Mouse (Mus musculus): ENCODE measurements around the gene Ush2a. TPM values are rescaled to one million over a fixed set of nuclear protein-coding genes. Genes with fewer than 3 reads are reported as not detected.

Ush2a gene
- polyA plus RNA-seq, 1 experiment from 2014 or later = 0.13 TPM

- no peaks in the 10 kb centered on the region for H3K4me1 ChIP-seq
- no peak overlapping the region for H3K9ac ChIP-seq
- no peak overlapping the region for H3K27ac ChIP-seq
- H3K9me3 ChIP-seq = no peaks in the 10 kb centered on the region
- H3K4me3 ChIP-seq = no peak overlapping the region
- H3K36me3 ChIP-seq = no peaks in the 10 kb centered on the region
- ATAC-seq (ENCODE audit: insufficient number of reproducible peaks, insufficient read depth, low FRiP score, low TSS enrichment, low read depth) = no peak
- H3K27me3 ChIP-seq = no peaks in the 10 kb centered on the region
- 85% methylated on average over 14 of the region's 14 CpGs for WGBS
- H3K4me2 ChIP-seq = no peak overlapping the region
These were observed 675.5 kb downstream of the Ush2a start for GRCm38 (mm10) chr1:188937246-188937780.

GRCm38 (mm10) chr1:188945326-188945725 lies 683.5 kb downstream of the Ush2a start:
- 44% methylated on average over 8 of the region's 8 CpGs for WGBS
- Histone ChIP-seq H3K27ac (no peak overlapping the region), H3K4me2 (no peak overlapping the region), H3K4me3 (no peak overlapping the region), H3K4me1 (peaks cover 16% of the 10 kb centered on the region), H3K27me3 (no peaks in the 10 kb centered on the region), H3K9ac (no peak overlapping the region), H3K36me3 (no peaks in the 10 kb centered on the region), H3K9me3 (no peaks in the 10 kb centered on the region)
- ATAC-seq (ENCODE audit: insufficient number of reproducible peaks, insufficient read depth, low FRiP score, low TSS enrichment, low read depth) = no peak

- Histone ChIP-seq H3K27ac (no peak overlapping the region), H3K9me3 (no peaks in the 10 kb centered on the region), H3K4me1 (peaks cover 16% of the 10 kb centered on the region), H3K9ac (no peak overlapping the region), H3K4me2 (no peak overlapping the region), H3K36me3 (no peaks in the 10 kb centered on the region), H3K4me3 (no peak overlapping the region), H3K27me3 (no peaks in the 10 kb centered on the region)
- WGBS = 85% methylated on average over 11 of the region's 11 CpGs
- ATAC-seq (ENCODE audit: insufficient number of reproducible peaks, insufficient read depth, low FRiP score, low TSS enrichment, low read depth) = no peak
These were observed 685.0 kb downstream of the Ush2a start for GRCm38 (mm10) chr1:188946849-188947248.

- Histone ChIP-seq H3K27ac (no peak overlapping the region), H3K27me3 (no peaks in the 10 kb centered on the region), H3K4me2 (no peak overlapping the region), H3K4me1 (peaks cover 16% of the 10 kb centered on the region), H3K9me3 (no peaks in the 10 kb centered on the region), H3K36me3 (no peaks in the 10 kb centered on the region), H3K9ac (no peak overlapping the region), H3K4me3 (no peak overlapping the region)
- no peak for ATAC-seq (ENCODE audit: insufficient number of reproducible peaks, insufficient read depth, low FRiP score, low TSS enrichment, low read depth)
- WGBS = 56% methylated on average over 5 of the region's 5 CpGs
These were observed 686.0 kb downstream of the Ush2a start for GRCm38 (mm10) chr1:188947794-188948193.

GRCm38 (mm10) chr1:188948276-188948675 lies 686.5 kb downstream of the Ush2a start:
- Histone ChIP-seq H3K27me3 (no peaks in the 10 kb centered on the region), H3K36me3 (no peaks in the 10 kb centered on the region), H3K9me3 (no peaks in the 10 kb centered on the region), H3K27ac (no peak overlapping the region), H3K9ac (no peak overlapping the region), H3K4me3 (no peak overlapping the region), H3K4me2 (no peak overlapping the region), H3K4me1 (peaks cover 16% of the 10 kb centered on the region)
- no peak for ATAC-seq (ENCODE audit: insufficient number of reproducible peaks, insufficient read depth, low FRiP score, low TSS enrichment, low read depth)
- 68% methylated on average over 9 of the region's 9 CpGs for WGBS

GRCm38 (mm10) chr1:188951091-188951490 lies 689.3 kb downstream of the Ush2a start:
- ATAC-seq (ENCODE audit: insufficient number of reproducible peaks, insufficient read depth, low FRiP score, low TSS enrichment, low read depth) = no peak
- 92% methylated on average over 6 of the region's 6 CpGs for WGBS
- Histone ChIP-seq H3K4me2 (no peak overlapping the region), H3K9ac (no peak overlapping the region), H3K27ac (no peak overlapping the region), H3K9me3 (no peaks in the 10 kb centered on the region), H3K36me3 (no peaks in the 10 kb centered on the region), H3K4me3 (no peak overlapping the region), H3K27me3 (no peaks in the 10 kb centered on the region), H3K4me1 (peaks cover 4% of the 10 kb centered on the region; the same call in 1 of the 2 replicates)

- H3K27me3 ChIP-seq = no peaks in the 10 kb centered on the region
- H3K36me3 ChIP-seq = no peaks in the 10 kb centered on the region
- H3K9me3 ChIP-seq = no peaks in the 10 kb centered on the region
- no peak overlapping the region for H3K9ac ChIP-seq
- H3K4me1 ChIP-seq = peaks cover 4% of the 10 kb centered on the region; the same call in 1 of the 2 replicates
- ATAC-seq (ENCODE audit: insufficient number of reproducible peaks, insufficient read depth, low FRiP score, low TSS enrichment, low read depth) = no peak
- 93% methylated on average over 4 of the region's 4 CpGs for WGBS
- H3K4me2 ChIP-seq = no peak overlapping the region
- no peak overlapping the region for H3K27ac ChIP-seq
- H3K4me3 ChIP-seq = no peak overlapping the region
These were observed 690.7 kb downstream of the Ush2a start for GRCm38 (mm10) chr1:188952501-188952900.

- no peak for ATAC-seq (ENCODE audit: insufficient number of reproducible peaks, insufficient read depth, low FRiP score, low TSS enrichment, low read depth)
- Histone ChIP-seq H3K4me2 (no peak overlapping the region), H3K9ac (no peak overlapping the region), H3K27ac (no peak overlapping the region), H3K27me3 (no peaks in the 10 kb centered on the region), H3K9me3 (no peaks in the 10 kb centered on the region), H3K36me3 (peaks cover 85% of the 10 kb centered on the region), H3K4me1 (no peaks in the 10 kb centered on the region), H3K4me3 (no peak overlapping the region)
- 86% methylated on average over 6 of the region's 6 CpGs for WGBS
These were observed 711.3 kb downstream of the Ush2a start for GRCm38 (mm10) chr1:188973078-188973477.

GRCm38 (mm10) chr1:188973926-188974325 lies 712.1 kb downstream of the Ush2a start:
- H3K27me3 ChIP-seq = no peaks in the 10 kb centered on the region
- peaks cover 85% of the 10 kb centered on the region for H3K36me3 ChIP-seq
- 90% methylated on average over 16 of the region's 16 CpGs for WGBS
- ATAC-seq (ENCODE audit: insufficient number of reproducible peaks, insufficient read depth, low FRiP score, low TSS enrichment, low read depth) = no peak
- no peak overlapping the region for H3K9ac ChIP-seq
- H3K4me2 ChIP-seq = no peak overlapping the region
- no peak overlapping the region for H3K27ac ChIP-seq
- H3K4me3 ChIP-seq = no peak overlapping the region
- no peaks in the 10 kb centered on the region for H3K4me1 ChIP-seq
- H3K9me3 ChIP-seq = no peaks in the 10 kb centered on the region

GRCm38 (mm10) chr1:188980050-188980449 lies 718.2 kb downstream of the Ush2a start:
- no peak overlapping the region for H3K4me3 ChIP-seq
- H3K27ac ChIP-seq = no peak overlapping the region
- no peaks in the 10 kb centered on the region for H3K4me1 ChIP-seq
- H3K9me3 ChIP-seq = no peaks in the 10 kb centered on the region
- H3K36me3 ChIP-seq = peaks cover 79% of the 10 kb centered on the region
- 24% methylated on average over 3 of the region's 3 CpGs for WGBS
- no peak for ATAC-seq (ENCODE audit: insufficient number of reproducible peaks, insufficient read depth, low FRiP score, low TSS enrichment, low read depth)
- H3K4me2 ChIP-seq = no peak overlapping the region
- no peaks in the 10 kb centered on the region for H3K27me3 ChIP-seq
- no peak overlapping the region for H3K9ac ChIP-seq

GRCm38 (mm10) chr1:188993218-188993617 lies 731.4 kb downstream of the Ush2a start:
- Histone ChIP-seq H3K4me3 (no peak overlapping the region), H3K27ac (0 out of 2 replicates have a peak overlapping the region, but pooled peaks have one; percentile 8), H3K36me3 (peaks cover 65% of the 10 kb centered on the region), H3K9me3 (no peaks in the 10 kb centered on the region), H3K9ac (no peak overlapping the region), H3K27me3 (no peaks in the 10 kb centered on the region), H3K4me2 (no peak overlapping the region), H3K4me1 (no peaks in the 10 kb centered on the region)
- 34% methylated on average over 4 of the region's 4 CpGs for WGBS
- no peak for ATAC-seq (ENCODE audit: insufficient number of reproducible peaks, insufficient read depth, low FRiP score, low TSS enrichment, low read depth)

- no peaks in the 10 kb centered on the region for H3K4me1 ChIP-seq
- no peak overlapping the region for H3K27ac ChIP-seq
- WGBS = 93% methylated on average over 3 of the region's 3 CpGs
- no peak overlapping the region for H3K9ac ChIP-seq
- no peak for ATAC-seq (ENCODE audit: insufficient number of reproducible peaks, insufficient read depth, low FRiP score, low TSS enrichment, low read depth)
- no peak overlapping the region for H3K4me2 ChIP-seq
- H3K27me3 ChIP-seq = no peaks in the 10 kb centered on the region
- H3K4me3 ChIP-seq = no peak overlapping the region
- H3K36me3 ChIP-seq = peaks cover 55% of the 10 kb centered on the region
- H3K9me3 ChIP-seq = no peaks in the 10 kb centered on the region
These were observed 736.1 kb downstream of the Ush2a start for GRCm38 (mm10) chr1:188997921-188998320.
